Mouse (Mus musculus): ENCODE results near the gene Fbxo4. TPM values are rescaled to one million over a fixed set of nuclear protein-coding genes. Genes with fewer than 3 reads are reported as not detected.
A peak's percentile ranks its signal among the peaks of the same experiment; 100 is the strongest.

The Fbxo4 gene
- polyA plus RNA-seq, 1 experiment from 2014 or later, result 12.4 TPM

DNA sequence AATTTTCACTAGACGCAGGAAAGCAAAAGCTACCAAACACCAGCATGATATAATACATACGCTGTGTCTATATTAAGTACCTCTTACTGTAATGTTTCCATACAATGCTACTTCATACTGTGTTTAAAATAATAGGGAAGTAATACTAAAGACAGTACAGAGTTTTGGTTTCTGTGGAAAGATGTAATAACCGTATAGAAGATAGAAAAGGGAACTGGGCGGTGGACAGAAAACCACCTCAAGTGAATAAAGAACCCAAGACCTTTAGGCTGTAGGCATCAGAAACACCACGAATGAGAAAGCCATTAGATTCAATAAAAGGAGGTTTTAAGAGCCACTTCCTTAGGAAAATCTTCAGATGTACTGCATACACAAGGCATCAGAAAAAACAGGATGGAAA lies 3.4 kb upstream of the Fbxo4 start:
- peaks cover 4% of the 10 kb centered on the region; the same call in 1 of the 2 replicates for H3K4me1 ChIP-seq (ENCODE audit: insufficient read depth, low read length)
- no peaks in the 10 kb centered on the region for H3K27me3 ChIP-seq (ENCODE audit: insufficient read depth, low read length)
- no peak overlapping the region for H3K4me2 ChIP-seq (replicated peaks; ENCODE audit: low read depth, low read length)
- no peak for ATAC-seq (ENCODE audit: low FRiP score, low TSS enrichment)
- H3K9ac ChIP-seq (replicated peaks; ENCODE audit: low read length), result no peak overlapping the region
- no peaks in the 10 kb centered on the region for H3K9me3 ChIP-seq (ENCODE audit: low read length)
- H3K4me3 ChIP-seq (ENCODE audit: low read length), result no peak overlapping the region
- H3K36me3 ChIP-seq (ENCODE audit: insufficient read depth, low read length), result peaks cover 23% of the 10 kb centered on the region; the same call in 1 of the 2 replicates
- H3K27ac ChIP-seq (ENCODE audit: low read length), result no peak overlapping the region
- 88% methylated on average over 5 of the region's 5 CpGs for WGBS

- Histone ChIP-seq H3K36me3 (ENCODE audit: insufficient read depth, low read length) (peaks cover 5% of the 10 kb centered on the region; the same call in 1 of the 2 replicates), H3K9ac (replicated peaks; ENCODE audit: low read length) (peak overlapping the region; percentile 99), H3K4me3 (ENCODE audit: low read length) (peak overlapping the region; percentile 76), H3K4me1 (ENCODE audit: insufficient read depth, low read length) (peaks cover 4% of the 10 kb centered on the region; the same call in 1 of the 2 replicates), H3K27me3 (ENCODE audit: insufficient read depth, low read length) (no peaks in the 10 kb centered on the region), H3K4me2 (replicated peaks; ENCODE audit: low read depth, low read length) (peak overlapping the region; percentile 70), H3K9me3 (ENCODE audit: low read length) (no peaks in the 10 kb centered on the region), H3K27ac (ENCODE audit: low read length) (peak overlapping the region; percentile 97)
- peak; percentile 18; the same call in 1 of the 2 replicates for ATAC-seq (ENCODE audit: low FRiP score, low TSS enrichment)
- 85% methylated on average over 3 of the region's 3 CpGs for whole genome bisulfite sequencing
Observed at GRCm38 (mm10) chr15:3979871-3980270, 498 bp upstream of the Fbxo4 start.

GRCm38 (mm10) chr15:3978279-3978678 lies 1.1 kb downstream of the Fbxo4 start:
- 88% methylated on average over 2 of the region's 2 CpGs for WGBS
- Histone ChIP-seq H3K27me3 (ENCODE audit: insufficient read depth, low read length) (no peaks in the 10 kb centered on the region), H3K4me1 (ENCODE audit: insufficient read depth, low read length) (peaks cover 4% of the 10 kb centered on the region; the same call in 1 of the 2 replicates), H3K36me3 (ENCODE audit: insufficient read depth, low read length) (0 out of 2 replicates have a peak, but pooled peaks cover 3% of the 10 kb centered on the region), H3K27ac (ENCODE audit: low read length) (no peak overlapping the region), H3K4me3 (ENCODE audit: low read length) (no peak overlapping the region), H3K4me2 (replicated peaks; ENCODE audit: low read depth, low read length) (no peak overlapping the region), H3K9ac (replicated peaks; ENCODE audit: low read length) (no peak overlapping the region), H3K9me3 (ENCODE audit: low read length) (no peaks in the 10 kb centered on the region)
- ATAC-seq (ENCODE audit: low FRiP score, low TSS enrichment), result no peak

GRCm38 (mm10) chr15:3973300-3973699 lies 6.1 kb downstream of the Fbxo4 start:
- no peaks in the 10 kb centered on the region for H3K27me3 ChIP-seq (ENCODE audit: insufficient read depth, low read length)
- no peak overlapping the region for H3K27ac ChIP-seq (ENCODE audit: low read length)
- no peak overlapping the region for H3K4me3 ChIP-seq (ENCODE audit: low read length)
- no peaks in the 10 kb centered on the region for H3K9me3 ChIP-seq (ENCODE audit: low read length)
- 86% methylated on average over 3 of the region's 3 CpGs for WGBS
- H3K4me1 ChIP-seq (ENCODE audit: insufficient read depth, low read length), result no peaks in the 10 kb centered on the region
- H3K36me3 ChIP-seq (ENCODE audit: insufficient read depth, low read length), result peaks cover 5% of the 10 kb centered on the region; the same call in 1 of the 2 replicates
- ATAC-seq (ENCODE audit: low FRiP score, low TSS enrichment), result no peak
- no peak overlapping the region for H3K4me2 ChIP-seq (replicated peaks; ENCODE audit: low read depth, low read length)
- no peak overlapping the region for H3K9ac ChIP-seq (replicated peaks; ENCODE audit: low read length)

DNA sequence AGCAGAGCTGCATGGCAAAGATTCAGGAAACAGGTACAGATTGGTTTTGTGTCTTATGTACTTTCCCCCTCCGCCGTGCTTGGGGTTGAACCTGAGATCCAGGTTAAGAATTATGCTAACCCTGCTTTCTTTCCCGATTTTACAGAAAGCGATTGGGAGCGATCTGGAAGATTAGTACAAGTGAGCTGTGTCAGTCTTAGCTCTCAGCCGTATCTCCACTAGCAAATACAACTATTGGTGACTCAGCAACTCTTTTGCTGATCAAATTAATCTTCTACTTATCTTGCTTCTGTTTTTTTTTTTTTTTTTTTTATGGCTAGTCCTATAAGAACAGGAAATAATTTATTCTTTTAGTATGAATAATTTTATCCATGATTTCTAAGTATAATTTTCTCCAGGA lies 9.2 kb downstream of the Fbxo4 start:
- no peak overlapping the region for H3K4me3 ChIP-seq (ENCODE audit: low read length)
- no peak overlapping the region for H3K9ac ChIP-seq (replicated peaks; ENCODE audit: low read length)
- WGBS, result 93% methylated on average over 6 of the region's 6 CpGs
- H3K27ac ChIP-seq (ENCODE audit: low read length), result no peak overlapping the region
- H3K4me2 ChIP-seq (replicated peaks; ENCODE audit: low read depth, low read length), result no peak overlapping the region
- H3K4me1 ChIP-seq (ENCODE audit: insufficient read depth, low read length), result no peaks in the 10 kb centered on the region
- ATAC-seq (ENCODE audit: low FRiP score, low TSS enrichment), result no peak
- peaks cover 8% of the 10 kb centered on the region; the same call in 1 of the 2 replicates for H3K36me3 ChIP-seq (ENCODE audit: insufficient read depth, low read length)
- no peaks in the 10 kb centered on the region for H3K9me3 ChIP-seq (ENCODE audit: low read length)
- no peaks in the 10 kb centered on the region for H3K27me3 ChIP-seq (ENCODE audit: insufficient read depth, low read length)

- H3K27ac ChIP-seq (ENCODE audit: low read length), result no peak overlapping the region
- H3K27me3 ChIP-seq (ENCODE audit: insufficient read depth, low read length), result no peaks in the 10 kb centered on the region
- H3K4me3 ChIP-seq (ENCODE audit: low read length), result no peak overlapping the region
- H3K4me2 ChIP-seq (replicated peaks; ENCODE audit: low read depth, low read length), result no peak overlapping the region
- H3K4me1 ChIP-seq (ENCODE audit: insufficient read depth, low read length), result no peaks in the 10 kb centered on the region
- no peaks in the 10 kb centered on the region for H3K9me3 ChIP-seq (ENCODE audit: low read length)
- 87% methylated on average over 14 of the region's 14 CpGs for WGBS
- no peak for ATAC-seq (ENCODE audit: low FRiP score, low TSS enrichment)
- no peak overlapping the region for H3K9ac ChIP-seq (replicated peaks; ENCODE audit: low read length)
- peaks cover 8% of the 10 kb centered on the region; the same call in 1 of the 2 replicates for H3K36me3 ChIP-seq (ENCODE audit: insufficient read depth, low read length)
Observed at GRCm38 (mm10) chr15:3969743-3970142, 9.6 kb downstream of the Fbxo4 start.

GRCm38 (mm10) chr15:3962251-3962650 lies 17.1 kb downstream of the Fbxo4 start:
- no peak overlapping the region for H3K9ac ChIP-seq (replicated peaks; ENCODE audit: low read length)
- WGBS, result 56% methylated on average over 8 of the region's 8 CpGs
- H3K36me3 ChIP-seq (ENCODE audit: insufficient read depth, low read length), result no peaks in the 10 kb centered on the region
- ATAC-seq (ENCODE audit: low FRiP score, low TSS enrichment), result peak; percentile 93
- H3K4me2 ChIP-seq (replicated peaks; ENCODE audit: low read depth, low read length), result no peak overlapping the region
- H3K4me1 ChIP-seq (ENCODE audit: insufficient read depth, low read length), result 0 out of 2 replicates have a peak, but pooled peaks cover 13% of the 10 kb centered on the region
- no peaks in the 10 kb centered on the region for H3K27me3 ChIP-seq (ENCODE audit: insufficient read depth, low read length)
- H3K27ac ChIP-seq (ENCODE audit: low read length), result no peak overlapping the region
- no peak overlapping the region for H3K4me3 ChIP-seq (ENCODE audit: low read length)
- H3K9me3 ChIP-seq (ENCODE audit: low read length), result no peaks in the 10 kb centered on the region

DNA sequence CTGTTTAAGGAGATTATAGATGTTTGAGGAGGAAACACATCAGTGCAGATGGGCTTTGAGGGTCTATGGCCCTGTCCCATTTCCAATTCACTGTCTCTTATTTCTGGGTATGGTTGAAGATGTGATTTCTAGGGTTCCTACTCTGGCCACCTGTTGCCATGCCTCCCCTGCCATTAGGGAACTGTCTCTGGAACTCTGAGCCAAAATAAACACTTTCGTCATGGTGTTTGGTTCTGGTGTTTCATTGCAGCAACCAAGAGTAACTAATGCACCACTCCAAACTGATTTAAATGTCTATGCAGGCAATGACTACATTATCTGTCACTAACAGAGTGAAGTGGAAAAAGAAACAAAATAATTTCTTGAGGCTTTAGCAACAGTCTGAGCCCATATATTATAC lies 19.3 kb downstream of the Fbxo4 start:
- Histone ChIP-seq H3K9me3 (ENCODE audit: low read length) (no peaks in the 10 kb centered on the region), H3K4me3 (ENCODE audit: low read length) (no peak overlapping the region), H3K4me2 (replicated peaks; ENCODE audit: low read depth, low read length) (no peak overlapping the region), H3K36me3 (ENCODE audit: insufficient read depth, low read length) (no peaks in the 10 kb centered on the region), H3K27ac (ENCODE audit: low read length) (no peak overlapping the region), H3K27me3 (ENCODE audit: insufficient read depth, low read length) (no peaks in the 10 kb centered on the region), H3K9ac (replicated peaks; ENCODE audit: low read length) (no peak overlapping the region), H3K4me1 (ENCODE audit: insufficient read depth, low read length) (0 out of 2 replicates have a peak, but pooled peaks cover 13% of the 10 kb centered on the region)
- ATAC-seq (ENCODE audit: low FRiP score, low TSS enrichment), result peak; percentile 53; the same call in 1 of the 2 replicates
- 30% methylated on average over 1 of the region's 1 CpGs for WGBS

- no peak overlapping the region for H3K4me2 ChIP-seq (replicated peaks; ENCODE audit: low read depth, low read length)
- H3K27ac ChIP-seq (ENCODE audit: low read length), result no peak overlapping the region
- no peak overlapping the region for H3K9ac ChIP-seq (replicated peaks; ENCODE audit: low read length)
- no peak overlapping the region for H3K4me3 ChIP-seq (ENCODE audit: low read length)
- H3K4me1 ChIP-seq (ENCODE audit: insufficient read depth, low read length), result 0 out of 2 replicates have a peak, but pooled peaks cover 13% of the 10 kb centered on the region
- H3K27me3 ChIP-seq (ENCODE audit: insufficient read depth, low read length), result no peaks in the 10 kb centered on the region
- H3K9me3 ChIP-seq (ENCODE audit: low read length), result peaks cover 7% of the 10 kb centered on the region; the same call in 1 of the 2 replicates
- H3K36me3 ChIP-seq (ENCODE audit: insufficient read depth, low read length), result no peaks in the 10 kb centered on the region
- 23% methylated on average over 4 of the region's 4 CpGs for WGBS
- ATAC-seq (ENCODE audit: low FRiP score, low TSS enrichment), result no peak
Observed at GRCm38 (mm10) chr15:3957982-3958381, 21.4 kb downstream of the Fbxo4 start.

- whole genome bisulfite sequencing, result 87% methylated on average over 2 of the region's 2 CpGs
- H3K9me3 ChIP-seq (ENCODE audit: low read length), result peaks cover 7% of the 10 kb centered on the region; the same call in 1 of the 2 replicates
- no peaks in the 10 kb centered on the region for H3K36me3 ChIP-seq (ENCODE audit: insufficient read depth, low read length)
- H3K27me3 ChIP-seq (ENCODE audit: insufficient read depth, low read length), result no peaks in the 10 kb centered on the region
- no peak overlapping the region for H3K9ac ChIP-seq (replicated peaks; ENCODE audit: low read length)
- no peaks in the 10 kb centered on the region for H3K4me1 ChIP-seq (ENCODE audit: insufficient read depth, low read length)
- H3K4me2 ChIP-seq (replicated peaks; ENCODE audit: low read depth, low read length), result no peak overlapping the region
- no peak overlapping the region for H3K27ac ChIP-seq (ENCODE audit: low read length)
- ATAC-seq (ENCODE audit: low FRiP score, low TSS enrichment), result no peak
- H3K4me3 ChIP-seq (ENCODE audit: low read length), result no peak overlapping the region
Observed at GRCm38 (mm10) chr15:3954971-3955370, 24.4 kb downstream of the Fbxo4 start.

Measured in kidney, embryonic 16.5 days (tissue).